Mouse (Mus musculus) liver, embryonic 14.5 days (tissue): Measurements from ENCODE around the gene Tep1. TPM values are rescaled to one million over a fixed set of nuclear protein-coding genes. Genes with fewer than 3 reads are reported as not detected.

Source experiments
- ATAC-seq: fragments of 200-750 bp; cut with Nextera tagmentation; 2 replicates; pipeline ENCODE4 v1.8.0; 2017; ENCODE audit warnings: moderate number of reproducible peaks, mild to moderate bottlenecking, moderate library complexity; ENCODE audit not compliant: insufficient read depth
- DNase-seq, 3 experiments: peaks; one replicate each; pipeline ENCODE4 v3.0.0-alpha.2; 2012 to 2013; ENCODE audit warnings: low read depth in 3 of 3, low spot score in 3 of 3
- H3K27ac ChIP-seq: fragments of 300-500 bp; sonication (generic); 2 replicates; pipeline ENCODE4 v1.5.1; 2014; ENCODE audit warnings: moderate library complexity, mild to moderate bottlenecking, control low read depth, inconsistent platforms
- H3K27me3 ChIP-seq: fragments of 300-500 bp; sonication (generic); 2 replicates; pipeline ENCODE4 v1.6.1; 2014; ENCODE audit warnings: mild to moderate bottlenecking, low read length, moderate library complexity; ENCODE audit not compliant: control insufficient read depth, insufficient read depth
- H3K36me3 ChIP-seq: fragments of 300-500 bp; sonication (generic); replicated peaks from 2 replicates; pipeline ENCODE4 v1.6.1; 2014; ENCODE audit warnings: low read depth; ENCODE audit not compliant: control insufficient read depth, insufficient read depth
- H3K4me1 ChIP-seq, 2 experiments: fragments of 200-500 bp in 1 of 2; fragments of 300-500 bp in 1 of 2; sonication (generic) in 1 of 2; replicated peaks; 2 replicates each; pipeline ENCODE4 v1.6.1; 2012 to 2014; ENCODE audit warnings: antibody characterized with exemption in 1 of 2, inconsistent platforms in 1 of 2, low read length in 1 of 2; ENCODE audit not compliant: control insufficient read depth in 2 of 2, insufficient read depth in 2 of 2
- H3K4me2 ChIP-seq: fragments of 300-500 bp; sonication (generic); 2 replicates; pipeline ENCODE4 v1.6.1; 2014; ENCODE audit warnings: low read depth, mild to moderate bottlenecking, control low read depth, moderate library complexity
- H3K4me3 ChIP-seq, 2 experiments: fragments of 200-500 bp in 1 of 2; fragments of 300-500 bp in 1 of 2; sonication (generic) in 1 of 2; 2 replicates each; pipeline ENCODE4 v1.5.1; 2012 to 2014; ENCODE audit warnings: low read depth in 2 of 2, low read length in 2 of 2, mild to moderate bottlenecking in 2 of 2, control low read depth in 1 of 2, inconsistent platforms in 1 of 2, moderate library complexity in 1 of 2; ENCODE audit not compliant: insufficient read depth in 1 of 2
- H3K9ac ChIP-seq: fragments of 300-500 bp; sonication (generic); replicated peaks from 2 replicates; pipeline ENCODE4 v1.6.1; 2014; ENCODE audit warnings: mild to moderate bottlenecking, control low read depth, moderate library complexity
- H3K9me3 ChIP-seq: fragments of 300-500 bp; sonication (generic); 2 replicates; pipeline ENCODE4 v1.6.1; 2016; ENCODE audit warnings: low read length, mixed read lengths; ENCODE audit not compliant: control insufficient read depth
- CTCF ChIP-seq: IDR thresholded peaks from 2 replicates; pipeline ENCODE4 v1.5.1; 2016; ENCODE audit warnings: antibody characterized with exemption, low read depth, control low read depth
- EP300 ChIP-seq: IDR thresholded peaks from 2 replicates; pipeline ENCODE4 v1.6.1; 2016; ENCODE audit warnings: antibody characterized with exemption, low read depth
- WGBS: fragments of 180-500 bp; shearing (Covaris S2); extraction: QIAGEN DNeasy Blood & Tissue Kit; methylation state at CpG from one replicate; pipeline ENCODE4 v1.1.7; 2014; ENCODE audit not compliant: insufficient replicate concordance; 5-methylcytosine and 5-hydroxymethylcytosine counted together
- polyA plus RNA-seq, 2 experiments: library from polyadenylated mRNA; depleted of rRNA in 1 of 2; stranded (reverse) in 1 of 2; unstranded in 1 of 2; fragments of >200 nt; fragmentation: Nextera tagmentation in 1 of 2; extraction: Ambion mirVana in 1 of 2; gene quantifications; 2 replicates each; pipeline versions ENCODE4 v1.2.1 to v1.2.3; 2012 to 2014

Tep1 gene
- polyA plus RNA-seq, 2 experiments = 2.2 to 3.0 TPM

- no peak overlapping the region for H3K4me2 ChIP-seq
- TF ChIP-seq CTCF (no peak), EP300 (no peak)
Observed at GRCm38 (mm10) chr14:50796464-50796863, 73.9 kb downstream of the Tep1 start.

GRCm38 (mm10) chr14:50795965-50796364 is 74.4 kb downstream of the Tep1 start:
- ATAC-seq (no peak), DNase-seq (no peak)
- Histone ChIP-seq H3K9ac (no peak overlapping the region), H3K4me1 (no peaks in the 10 kb centered on the region), H3K27ac (no peak overlapping the region), H3K27me3 (no peaks in the 10 kb centered on the region), H3K9me3 (no peaks in the 10 kb centered on the region), H3K4me2 (no peak overlapping the region), H3K4me3 (no peak overlapping the region), H3K36me3 (no peaks in the 10 kb centered on the region)
- 65% methylated on average over 4 of the region's 4 CpGs for WGBS
- TF ChIP-seq EP300 (no peak), CTCF (no peak)

More at GRCm38 (mm10) chr14:50796464-50796863, 73.9 kb downstream of the Tep1 start:
- DNase-seq = no peak
- ATAC-seq = no peak
- no peaks in the 10 kb centered on the region for H3K27me3 ChIP-seq
- no peak overlapping the region for H3K9ac ChIP-seq
- H3K9me3 ChIP-seq = no peaks in the 10 kb centered on the region
- H3K4me1 ChIP-seq = no peaks in the 10 kb centered on the region
- no peaks in the 10 kb centered on the region for H3K36me3 ChIP-seq
- H3K4me3 ChIP-seq = no peak overlapping the region
- no peak overlapping the region for H3K27ac ChIP-seq
- WGBS = 45% methylated on average over 1 of the region's 1 CpGs

- Histone ChIP-seq H3K27ac (no peak overlapping the region), H3K27me3 (no peaks in the 10 kb centered on the region), H3K36me3 (no peaks in the 10 kb centered on the region), H3K4me3 (no peak overlapping the region), H3K4me2 (no peak overlapping the region), H3K9me3 (no peaks in the 10 kb centered on the region), H3K9ac (no peak overlapping the region), H3K4me1 (no peaks in the 10 kb centered on the region)
- ATAC-seq (no peak), DNase-seq (no peak)
- TF ChIP-seq CTCF (no peak), EP300 (no peak)
- 80% methylated on average over 24 of the region's 24 CpGs for WGBS
Observed at GRCm38 (mm10) chr14:50795261-50795935, 75.0 kb downstream of the Tep1 start.

DNA sequence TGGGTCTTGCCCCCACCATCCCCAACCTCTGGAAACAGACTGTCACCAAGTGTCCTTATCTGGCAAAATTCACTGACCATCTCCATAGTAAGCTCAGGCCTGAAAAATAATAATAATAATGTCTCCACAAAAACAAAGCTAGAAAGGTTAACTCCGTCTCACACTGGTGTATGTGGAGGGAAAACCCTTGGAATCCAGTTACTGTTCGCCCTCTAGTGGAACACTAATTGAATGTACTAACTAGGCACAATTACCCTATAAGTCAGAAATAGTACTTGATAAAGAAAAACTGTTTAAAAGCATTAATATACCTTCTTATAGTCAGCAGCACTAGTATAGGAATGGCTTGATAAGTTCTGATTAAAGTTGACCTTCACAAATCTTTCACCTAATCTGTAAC is 82.2 kb downstream of the Tep1 start:
- no peaks in the 10 kb centered on the region for H3K27me3 ChIP-seq
- no peak for DNase-seq
- no peak overlapping the region for H3K4me2 ChIP-seq
- peaks cover 0 to 4% of the 10 kb centered on the region in 2 experiments; a peak in 3 of 4 replicates for H3K4me1 ChIP-seq
- WGBS = 20% methylated on average over 2 of the region's 2 CpGs
- no peaks in the 10 kb centered on the region for H3K36me3 ChIP-seq
- TF ChIP-seq CTCF (peak; percentile 25; the same call in 1 of the 2 replicates), EP300 (no peak)
- H3K4me3 ChIP-seq = no peak overlapping the region
- ATAC-seq = no peak
- H3K27ac ChIP-seq = no peak overlapping the region
- no peaks in the 10 kb centered on the region for H3K9me3 ChIP-seq
- no peak overlapping the region for H3K9ac ChIP-seq

- Histone ChIP-seq H3K4me2 (peak within 1 kb of the TSS; percentile 79), H3K4me1 (peaks cover 0 to 4% of the 10 kb centered on the region in 2 experiments; a peak in 3 of 4 replicates), H3K9me3 (no peaks in the 10 kb centered on the region), H3K36me3 (no peaks in the 10 kb centered on the region), H3K27ac (no peak within 1 kb of the TSS; the same call in 1 of the 2 replicates), H3K4me3 (peak within 1 kb of the TSS; percentile 74 to 92), H3K27me3 (no peaks in the 10 kb centered on the region), H3K9ac (peak within 1 kb of the TSS; percentile 87)
- ATAC-seq (peak; percentile 94), DNase-seq (peak; percentile 79 to 82 (median 80))
- under 1% methylated on average over 21 of the region's 21 CpGs for WGBS
- TF ChIP-seq EP300 = no peak
- TF ChIP-seq CTCF = peak; percentile 97
Observed at GRCm38 (mm10) chr14:50785251-50785637, 85.1 kb downstream of the Tep1 start, which contains the start of gene Ttc5. TSS of gene Ttc5 (minus strand) at chr14:50785519.
